Mouse (Mus musculus) erythroid progenitor cell, adult 5-6 weeks (primary cell): ENCODE data around the gene Tmem251. TPM values are rescaled to one million over a fixed set of nuclear protein-coding genes. Genes with fewer than 3 reads are reported as not detected.

Experiments
- ATAC-seq: replicated peaks from 2 replicates; pipeline ENCODE4 v1.8.0; 2016; ENCODE audit warnings: moderate number of reproducible peaks, mild to moderate bottlenecking, moderate TSS enrichment, inconsistent platforms; ENCODE audit not compliant: poor library complexity, low FRiP score, severe bottlenecking
- total RNA-seq, 2 experiments: library from RNA; stranded (forward) in 1 of 2; stranded (reverse) in 1 of 2; fragments of 150-400 nt in 1 of 2; fragments of 186-747, 209-891 nt in 1 of 2; gene quantifications; 2 replicates each; pipeline versions ENCODE4 v1.2.3 to v1.2.4; 2015 to 2017; ENCODE audit warnings: low replicate concordance in 2 of 2

Tmem251 gene
- total RNA-seq (2015; ENCODE audit: low replicate concordance): 2.9 and 3.4 TPM in 2 replicates
- total RNA-seq (2017; ENCODE audit: low replicate concordance): 2.2 TPM in 1 of 2 replicates, not detected in the other

DNA sequence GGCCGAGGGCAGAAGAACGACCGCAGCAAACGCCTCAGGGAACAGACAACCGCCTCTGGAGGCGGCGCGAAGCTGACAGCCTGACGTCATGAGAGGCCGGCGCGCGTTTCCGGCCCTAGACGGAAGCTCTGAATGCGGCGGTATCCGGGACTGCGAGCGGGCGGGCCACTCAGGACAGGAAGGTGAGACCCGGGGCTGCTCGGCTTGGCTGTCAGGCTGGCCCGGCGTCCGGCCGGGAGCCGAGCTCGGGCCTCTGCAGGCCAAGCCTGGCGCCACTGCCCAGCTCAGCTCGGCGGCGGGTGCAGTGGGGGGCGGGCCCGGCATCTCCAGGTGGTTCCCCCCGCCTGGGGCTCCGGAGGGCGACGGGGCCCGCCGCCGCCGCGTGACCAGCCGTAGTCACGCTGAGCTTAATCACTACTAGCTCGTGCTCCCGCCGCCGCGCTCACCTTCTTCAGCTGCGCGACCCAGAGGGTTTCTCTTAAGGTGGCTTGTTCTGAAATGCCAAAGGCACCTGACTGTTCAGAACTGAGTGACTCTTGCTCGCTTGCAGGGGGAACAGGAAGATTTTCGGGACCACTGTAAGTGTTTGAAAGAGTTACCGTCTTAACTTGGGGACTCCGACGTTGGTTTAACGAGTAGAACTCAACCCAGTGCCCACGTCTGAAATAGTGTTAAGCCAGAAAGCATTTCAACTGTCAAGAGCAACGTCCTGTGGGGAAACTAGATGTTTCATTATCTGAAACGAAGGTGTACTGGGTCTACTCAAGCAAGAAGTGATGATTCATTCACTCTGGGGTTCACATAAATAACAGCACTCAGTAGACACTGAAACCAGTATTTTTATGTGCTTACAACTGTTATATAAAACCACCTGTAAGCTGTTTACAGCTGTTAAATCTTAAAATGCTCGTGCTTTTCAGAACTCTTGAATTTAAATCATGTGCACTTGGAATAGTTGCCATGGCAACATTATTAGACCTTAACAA, at the start of gene Tmem251, which contains the start of gene Moap1:
TSS of gene Tmem251 (plus strand) at position 174 of the 986 bp plus-strand sequence.
TSS of gene Moap1 (minus strand) at position 73 of the 986 bp plus-strand sequence.
- ATAC-seq: peak; percentile 97

DNA sequence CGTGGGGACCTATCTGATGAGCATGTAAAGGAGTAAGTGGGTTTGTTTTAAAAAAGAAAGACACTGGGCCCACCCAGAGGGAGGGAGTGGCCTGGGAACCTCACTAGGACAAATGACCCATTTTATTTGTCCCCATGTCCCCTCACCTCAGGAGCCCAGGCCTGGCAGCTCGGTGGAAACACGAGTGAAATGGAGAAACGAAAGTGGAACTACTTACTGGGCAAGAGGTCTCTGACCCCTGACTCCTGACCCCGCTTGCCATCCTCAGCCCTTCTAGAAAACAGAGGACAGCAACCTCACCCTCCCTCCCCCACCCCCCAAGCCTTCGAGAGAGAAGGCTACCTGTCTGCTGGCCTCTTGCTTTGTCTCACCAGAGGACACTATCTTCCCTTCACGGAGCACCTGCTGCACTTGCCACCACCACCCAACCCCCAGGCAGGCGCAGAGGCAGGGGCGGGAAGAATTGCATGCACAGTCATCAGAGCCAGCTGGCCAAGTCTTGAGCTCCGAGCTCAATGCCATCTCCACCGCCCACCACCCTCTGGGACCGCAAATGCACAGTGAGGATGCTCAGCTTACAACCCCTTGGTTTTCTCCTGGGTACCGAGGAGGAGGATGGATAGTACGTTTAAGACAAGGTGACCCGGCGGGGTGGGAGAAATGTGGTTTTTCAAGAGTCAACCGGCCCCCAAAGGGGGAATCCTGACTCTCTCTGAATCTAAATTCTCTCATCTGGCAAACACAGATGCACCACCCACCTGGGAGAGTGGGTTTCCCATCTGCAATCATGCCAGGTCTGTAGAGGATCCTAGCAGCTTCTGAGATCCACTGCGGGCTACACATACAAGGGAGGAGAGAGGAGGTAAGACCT, 48.0 kb upstream of the Tmem251 start:
- ATAC-seq: no peak

DNA sequence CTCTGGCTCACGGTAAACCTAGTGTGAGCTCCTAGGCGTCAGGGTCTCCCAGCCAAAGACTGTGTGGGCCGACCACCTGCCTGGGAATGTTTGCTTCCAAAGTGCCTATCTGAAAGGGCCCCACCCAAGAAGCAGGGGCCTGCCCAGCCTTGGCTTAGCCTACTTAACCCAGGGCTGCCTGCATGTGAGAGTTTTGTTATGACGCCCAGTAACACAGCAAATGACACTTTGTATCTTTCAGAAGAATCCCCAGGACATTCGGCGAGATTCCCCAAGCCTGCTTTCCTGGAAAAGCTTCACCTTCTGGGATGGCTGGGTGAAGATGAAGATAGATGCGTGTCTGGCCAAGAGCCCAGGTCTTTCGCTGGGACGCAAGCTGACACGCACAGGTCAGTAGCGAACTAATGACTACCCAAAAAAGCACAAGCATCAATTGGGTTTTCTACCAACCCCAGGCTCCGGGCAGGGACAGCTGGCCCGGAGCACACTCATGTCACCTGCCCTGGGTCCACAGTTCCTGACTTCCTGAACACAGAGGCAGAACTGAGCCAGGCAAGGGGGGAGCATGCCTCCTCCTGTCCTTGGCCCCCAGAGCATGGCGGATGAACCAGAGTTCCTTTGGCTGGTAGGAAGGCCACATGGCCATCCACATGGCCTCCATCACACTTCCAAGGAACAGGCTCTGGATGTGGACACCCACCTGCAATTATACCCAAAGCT, 46.8 kb upstream of the Tmem251 start:
- ATAC-seq: no peak

DNA sequence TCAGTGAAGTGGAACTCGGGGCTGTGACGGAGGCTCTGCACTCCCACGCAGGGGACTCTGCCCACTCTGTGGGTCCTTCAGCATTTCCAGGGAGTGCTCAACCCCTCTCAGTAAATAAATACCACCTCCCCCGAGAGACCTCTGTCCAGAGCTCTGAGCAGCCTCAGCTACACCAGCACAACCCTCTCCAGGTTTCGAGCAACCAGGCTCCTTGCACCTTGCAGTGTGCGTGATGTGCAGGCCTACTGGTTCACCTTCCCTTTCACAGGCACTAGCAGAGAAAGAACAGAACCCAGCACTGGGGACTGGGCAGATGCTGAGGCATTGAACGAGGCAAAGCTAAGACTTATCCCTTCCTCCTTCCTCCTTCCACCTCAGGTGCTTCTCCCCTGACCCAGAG, 46.2 kb upstream of the Tmem251 start:
- no peak for ATAC-seq

DNA sequence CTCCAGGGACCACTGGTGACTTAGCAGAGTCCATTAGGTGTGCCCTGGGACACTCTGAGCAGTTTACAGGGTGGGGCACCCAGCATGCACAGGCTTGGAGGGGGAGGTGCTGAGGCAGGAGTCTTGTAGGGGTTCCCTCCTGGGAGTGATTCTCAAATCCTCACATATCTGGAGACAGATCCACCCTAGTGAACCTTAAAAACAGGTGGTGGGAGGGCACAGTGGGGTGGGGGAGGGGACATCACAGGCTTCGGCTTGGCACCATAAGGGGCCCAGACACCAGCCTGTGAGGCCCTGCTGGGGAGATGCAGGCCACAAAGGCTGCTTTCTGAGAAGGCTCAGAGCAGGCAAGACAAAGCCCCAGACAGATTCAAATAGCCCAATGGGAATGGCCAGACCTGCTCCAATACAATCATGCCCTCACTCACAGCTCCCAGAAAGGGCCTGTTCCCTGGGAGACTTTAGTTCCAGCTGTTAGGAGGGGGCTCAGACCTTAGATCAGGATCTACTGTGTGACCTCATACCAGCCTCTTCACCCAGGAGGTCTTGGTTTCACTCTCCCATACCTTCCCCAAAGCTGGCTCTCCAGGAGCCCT, 45.4 kb upstream of the Tmem251 start:
- ATAC-seq: no peak

DNA sequence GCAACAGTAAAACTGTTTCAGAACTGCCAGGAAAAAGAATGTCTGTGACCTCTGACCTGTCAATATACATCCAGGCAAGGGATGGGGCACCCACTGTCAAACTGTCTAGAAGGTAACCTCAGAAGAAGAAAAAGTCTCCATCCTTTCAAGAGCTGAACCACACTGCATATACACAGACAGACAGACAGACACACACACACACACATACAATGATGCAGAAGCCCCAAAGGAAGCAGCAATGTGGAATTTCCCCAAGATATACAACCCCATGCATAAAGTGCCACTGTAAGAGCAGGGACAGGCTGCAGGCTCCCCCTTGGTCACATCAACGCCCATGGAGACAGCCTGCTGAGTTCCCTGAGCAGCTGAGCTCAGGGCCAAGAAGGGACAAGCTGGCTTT, 44.4 kb upstream of the Tmem251 start:
- no peak for ATAC-seq

DNA sequence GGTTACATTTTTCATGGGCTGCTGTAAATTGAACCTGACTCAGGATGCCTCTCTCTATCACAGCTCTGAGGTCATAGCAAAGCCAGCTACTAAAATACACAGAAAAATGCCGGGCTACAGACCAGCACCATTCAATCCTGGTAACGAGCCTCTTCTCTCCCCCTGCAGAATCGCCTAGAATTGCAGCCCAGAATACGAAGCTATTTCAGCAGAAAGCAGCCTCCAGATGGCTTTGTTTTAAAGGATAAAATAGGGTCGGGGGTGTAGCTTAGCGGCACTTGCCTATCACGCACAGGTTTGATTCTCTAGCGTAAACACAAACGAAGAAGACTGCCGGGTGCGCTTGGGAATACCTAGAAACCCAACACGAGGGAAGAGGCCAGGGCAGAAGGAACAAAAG, 43.1 kb upstream of the Tmem251 start:
- no peak for ATAC-seq

DNA sequence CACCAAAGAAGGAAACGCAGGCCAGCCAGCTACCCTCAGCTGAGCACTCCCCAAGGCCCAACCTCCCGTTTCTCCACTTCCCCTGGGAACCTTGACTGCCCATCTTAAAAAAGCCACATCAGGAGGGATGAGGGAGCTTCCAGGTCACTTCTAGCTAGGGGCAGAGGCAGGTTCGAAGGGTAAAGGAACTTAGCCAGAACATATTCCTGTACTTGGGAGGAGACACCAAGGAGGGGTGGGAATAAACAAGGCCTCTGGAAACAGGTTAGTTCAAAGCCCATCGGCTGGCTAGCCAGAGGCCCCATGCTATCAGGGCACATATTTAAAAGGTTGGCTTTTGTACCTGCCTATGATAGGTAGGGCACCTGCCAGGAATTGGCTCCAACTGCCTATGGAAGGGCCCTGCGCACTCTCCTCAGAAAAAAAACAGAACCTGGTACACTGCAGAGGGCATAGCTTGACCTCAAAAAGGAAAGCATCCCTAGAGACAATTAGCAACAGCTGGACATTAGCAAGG, 41.8 kb upstream of the Tmem251 start:
- no peak for ATAC-seq

DNA sequence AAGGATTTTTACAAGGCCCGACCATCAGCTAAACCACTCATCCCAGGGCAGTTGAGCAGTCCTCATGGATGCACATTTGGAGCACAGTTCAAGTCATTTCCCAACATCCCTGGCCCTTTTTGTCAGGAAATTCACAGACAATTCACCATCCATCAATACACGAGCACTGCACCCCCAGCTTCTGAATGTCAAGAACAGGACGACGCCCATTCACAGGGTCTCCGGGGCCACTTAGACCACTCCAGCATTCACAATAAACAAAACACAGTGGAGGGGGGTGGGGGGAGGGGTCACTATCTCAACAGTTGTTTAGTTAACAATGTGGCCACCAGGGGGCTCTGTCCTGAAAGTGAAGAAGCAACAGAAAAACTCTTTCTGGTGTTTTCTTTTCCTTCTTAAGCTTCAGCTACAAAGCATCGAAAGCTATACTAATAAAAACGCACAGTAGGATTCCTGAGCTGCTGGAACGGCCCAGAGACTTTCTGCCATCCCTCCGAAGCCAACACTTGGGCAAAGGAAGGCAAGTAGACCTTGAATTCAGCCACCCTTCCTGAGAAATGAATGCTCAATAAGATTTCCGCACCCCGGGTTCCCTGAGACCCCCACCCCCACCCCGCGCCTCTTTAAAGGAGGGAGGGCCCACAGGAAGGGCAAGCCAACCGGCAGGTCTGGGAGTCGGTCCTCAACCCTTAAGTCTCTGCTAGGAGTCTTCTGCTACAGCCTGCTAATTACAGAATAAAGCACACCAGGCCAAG, 41.0 kb upstream of the Tmem251 start:
- no peak for ATAC-seq

DNA sequence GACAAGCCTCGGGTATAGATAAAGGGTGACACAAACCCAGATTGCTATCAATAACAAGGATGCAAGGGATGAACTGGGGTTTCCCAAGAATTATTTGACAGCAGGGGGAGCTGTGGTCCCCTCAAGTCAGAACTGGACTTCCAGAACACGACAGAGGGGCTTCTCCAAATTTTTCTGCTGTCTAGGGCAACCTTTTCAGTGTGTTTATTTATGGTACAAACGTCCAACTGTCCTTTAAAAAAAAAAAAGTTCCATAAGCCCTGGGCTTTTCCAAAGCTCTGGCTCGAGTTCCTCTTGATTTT, 40.5 kb upstream of the Tmem251 start:
- no peak for ATAC-seq

DNA sequence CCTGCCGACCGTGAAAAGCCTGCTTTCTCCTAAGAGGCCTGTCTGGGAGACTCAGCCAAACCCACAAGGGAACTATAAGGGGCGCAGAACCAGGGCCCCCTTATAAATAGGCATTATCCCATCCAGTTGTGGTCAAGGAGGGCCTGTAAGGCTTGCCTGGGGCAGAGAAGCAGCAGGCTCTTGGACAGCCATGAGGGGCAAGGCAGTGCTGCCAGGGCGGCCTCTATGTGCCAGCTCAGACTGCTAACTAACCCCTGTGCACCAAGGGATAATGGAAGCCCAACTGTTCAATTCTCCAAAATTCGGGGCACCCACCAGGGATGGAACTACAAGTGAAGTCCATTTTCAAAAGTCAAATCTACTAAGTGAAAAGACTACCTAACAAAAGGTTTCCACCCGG, 40.1 kb upstream of the Tmem251 start:
- no peak for ATAC-seq

DNA sequence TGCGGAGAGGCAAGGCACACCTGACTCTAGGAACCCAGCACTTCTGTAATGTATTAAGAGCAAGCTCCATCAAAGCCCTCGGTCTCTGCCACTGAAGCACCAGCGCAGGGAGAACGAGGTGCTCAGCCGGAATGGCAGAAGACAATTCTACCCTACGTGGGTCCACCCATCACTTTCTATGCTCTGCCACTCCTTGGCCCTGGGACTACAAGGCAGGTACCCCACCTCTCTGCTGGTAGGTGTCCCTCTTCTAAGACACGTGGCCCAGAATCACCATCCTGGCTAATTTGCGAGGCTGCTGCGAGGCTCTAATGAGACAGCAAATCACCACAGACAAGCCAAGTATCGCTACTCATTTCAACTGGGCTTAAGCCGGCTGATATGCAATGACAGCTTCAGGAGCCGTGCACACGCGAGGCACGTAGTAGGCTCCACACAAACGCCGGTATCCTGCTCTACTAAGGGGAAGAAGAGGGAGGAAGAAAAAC, 39.6 kb upstream of the Tmem251 start:
- ATAC-seq: 0 out of 2 replicates have a peak, but pooled peaks have one; percentile 13

DNA sequence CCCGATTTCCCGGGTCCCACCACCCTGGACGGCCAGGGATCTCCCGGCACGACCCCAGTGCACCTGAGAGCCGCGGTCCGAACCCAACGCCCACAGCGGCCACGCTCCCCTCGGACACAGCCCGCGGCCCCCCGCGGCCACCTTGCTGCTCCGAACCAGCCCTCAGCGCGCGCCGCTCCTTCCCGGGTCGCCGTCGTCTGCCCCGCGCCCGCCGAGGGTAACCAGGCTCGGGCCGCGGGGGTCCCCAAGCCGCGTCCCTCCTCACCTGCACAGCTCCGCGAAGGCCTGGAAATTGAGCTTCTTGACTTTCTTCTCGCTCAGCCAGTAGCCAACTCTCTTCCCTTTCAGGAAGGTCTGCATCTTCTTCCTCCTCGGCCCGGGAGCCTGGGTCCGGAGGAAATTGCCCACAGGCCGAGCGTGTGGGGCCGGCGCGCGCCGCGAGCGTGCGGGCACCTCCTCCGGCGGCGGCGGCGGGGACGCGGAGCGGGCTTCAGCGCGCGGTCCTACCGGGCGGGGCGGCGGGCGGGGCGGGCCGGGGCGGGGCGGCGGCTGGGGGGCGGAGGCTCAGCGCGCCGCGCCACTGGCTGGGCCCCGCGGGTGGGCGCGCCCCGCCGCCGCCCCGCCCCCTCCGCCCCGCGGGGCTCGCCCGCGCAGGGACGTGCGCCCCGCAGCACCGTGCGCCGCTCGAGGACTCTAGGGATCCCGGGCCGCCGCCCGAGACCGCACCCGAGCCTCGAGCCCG, 38.9 kb upstream of the Tmem251 start, which contains the start of gene Itpk1:
TSS of gene Itpk1 (minus strand) at position 474 of the 742 bp plus-strand sequence.
- ATAC-seq: peak; percentile 75

DNA sequence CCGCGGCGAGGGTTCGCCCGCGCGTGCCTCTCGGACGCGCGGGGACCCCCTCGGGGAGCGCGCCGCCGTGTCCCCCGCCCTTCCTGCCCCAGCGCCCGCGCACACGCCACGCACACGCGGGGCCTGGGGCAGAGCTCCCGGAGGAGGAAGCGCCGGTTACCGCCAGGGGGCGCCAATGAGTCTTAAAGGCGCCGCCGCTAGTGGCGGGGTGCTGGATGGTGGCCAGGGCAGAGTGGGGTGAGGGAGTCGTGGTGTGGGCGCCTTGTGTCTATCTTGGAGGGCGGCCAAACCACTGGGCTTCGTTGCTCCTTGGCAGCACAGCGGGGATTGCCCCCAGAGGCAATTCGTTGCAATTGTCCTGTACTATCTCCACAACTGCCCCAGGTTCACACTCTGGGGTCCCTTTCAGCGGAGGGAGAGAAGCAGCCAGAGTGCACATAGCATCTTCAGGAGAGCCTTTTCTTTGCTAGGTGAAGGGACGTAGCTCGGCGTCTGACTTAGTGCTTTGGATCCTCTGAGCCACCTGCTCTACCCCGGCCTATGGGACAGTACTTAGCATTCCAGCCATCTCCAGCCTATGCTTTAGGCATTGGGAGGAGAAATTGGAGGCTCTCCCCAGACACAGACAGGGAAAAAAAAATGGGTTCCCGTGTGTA, 38.2 kb upstream of the Tmem251 start:
- peak; percentile 50 for ATAC-seq

DNA sequence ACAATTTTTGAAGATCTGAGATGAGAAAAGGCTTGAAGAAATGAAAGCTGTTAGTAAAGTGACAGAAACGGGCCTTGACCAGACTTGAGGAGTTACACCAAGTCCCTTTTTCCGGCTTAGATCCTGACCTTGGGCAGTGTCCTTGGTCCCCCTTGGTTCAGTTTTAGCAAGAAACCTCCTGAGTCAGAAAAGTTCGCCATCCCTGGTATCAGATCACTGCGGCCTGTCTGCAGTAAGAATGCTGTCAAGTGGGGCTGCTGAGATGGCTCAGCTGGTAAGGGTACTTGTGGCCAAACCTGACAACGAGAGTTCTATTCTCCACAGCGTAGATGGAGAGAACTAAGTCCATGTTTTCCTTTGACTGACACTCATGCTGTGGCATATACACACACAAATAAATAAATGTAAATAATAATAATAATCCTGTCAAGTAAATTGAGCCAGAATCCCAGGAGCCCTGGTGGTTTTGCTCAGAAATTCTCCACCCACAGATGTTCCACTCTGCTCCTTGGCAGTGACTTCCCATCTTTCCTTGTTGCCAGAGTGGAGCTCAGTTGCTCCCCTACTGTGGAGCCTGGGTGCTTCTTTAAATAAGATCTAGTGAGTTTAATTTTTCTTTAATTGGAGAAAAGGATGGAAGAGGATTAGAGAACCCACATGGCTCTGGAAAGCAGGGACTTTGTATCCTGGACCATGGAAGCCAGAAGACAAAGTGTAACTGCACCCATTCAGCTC, 37.5 kb upstream of the Tmem251 start:
- no peak for ATAC-seq

DNA sequence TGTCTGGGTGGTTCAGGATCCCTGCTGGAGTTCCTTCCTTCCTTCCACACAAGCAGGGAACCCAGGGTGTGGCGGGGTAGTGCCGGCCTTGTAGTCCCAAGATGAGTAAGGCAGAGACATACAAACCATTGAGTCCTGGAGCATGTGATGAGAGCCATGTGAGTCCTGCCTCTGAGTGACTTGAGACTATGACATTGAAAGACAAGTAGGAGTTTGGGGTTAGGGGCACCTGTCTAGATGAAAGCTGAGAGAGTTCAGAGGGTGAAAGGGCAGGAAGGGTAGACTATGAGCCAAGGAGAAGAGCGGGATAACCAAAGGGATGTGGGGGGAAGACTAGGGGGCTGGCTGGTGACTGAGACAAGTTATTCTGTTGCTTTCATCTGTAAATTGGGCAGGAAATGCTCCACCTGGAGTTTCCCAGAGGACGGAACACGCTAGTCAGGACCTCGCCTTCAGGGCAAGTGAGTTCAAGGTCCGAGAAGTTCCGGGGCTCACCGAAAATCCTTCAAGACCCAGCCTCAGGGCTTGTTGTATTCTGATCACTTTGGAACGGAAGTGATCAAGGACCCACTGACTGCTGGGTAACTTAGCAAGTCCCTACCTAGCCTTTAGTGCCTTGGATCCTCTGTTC, 36.6 kb upstream of the Tmem251 start:
- ATAC-seq: no peak
